Mouse (Mus musculus): ENCODE measurements around the gene 1810037I17Rik. TPM values are rescaled to one million over a fixed set of nuclear protein-coding genes. Genes with fewer than 3 reads are reported as not detected.

1810037I17Rik gene
- 24.1 TPM for total RNA-seq (2023)

GRCm38 (mm10) chr3:122924009-122924914, at the start of gene 1810037I17Rik:
Gene 1810037I17Rik, plus strand, starts transcription at chr3:122924203.

GRCm38 (mm10) chr3:122894772-122895171, 29.2 kb upstream of the 1810037I17Rik start, which contains the start of gene Fabp2:
Gene Fabp2, plus strand, starts transcription at chr3:122895072.

GRCm38 (mm10) chr3:122919260-122919659, 4.7 kb upstream of the 1810037I17Rik start, which contains the start of gene Gm10959:
Gene Gm10959, minus strand, starts transcription at chr3:122919360.

Other genes starting within 250 kb of the 1810037I17Rik start
- 1.0 TPM for gene Pde5a, start 195.3 kb upstream of the 1810037I17Rik start, total RNA-seq (2023)
- gene Fabp2, start 29.1 kb upstream of the 1810037I17Rik start, total RNA-seq (2023), result not detected
- gene Gm10959, start 4.8 kb upstream of the 1810037I17Rik start, total RNA-seq (2023), result not detected
- 30.8 TPM for gene Usp53, start 60.3 kb downstream of the 1810037I17Rik start, total RNA-seq (2023)
- gene Myoz2, start 110.8 kb downstream of the 1810037I17Rik start, total RNA-seq (2023), result not detected